Mouse (Mus musculus) natural killer cell, adult 2 months (primary cell): Measurements from ENCODE around the gene Cyp2d22.
"Not testable (repeated sequence)": the region's sequence is repeated elsewhere in the genome, so short reads cannot be mapped to it uniquely, and the experiment has no call there.

Source experiments
- DNase-seq, 2 experiments: peaks; one replicate each; pipeline ENCODE4 v3.0.0; 2022; ENCODE audit warnings: low spot score in 2 of 2

Cyp2d22 gene

GRCm38 (mm10) chr15:82376393-82377138 is 3.5 kb downstream of the Cyp2d22 start:
- DNase-seq: no peak

GRCm38 (mm10) chr15:82375855-82376254 is 4.2 kb downstream of the Cyp2d22 start:
- DNase-seq: no peak

GRCm38 (mm10) chr15:82374437-82374836 is 5.6 kb downstream of the Cyp2d22 start:
- DNase-seq: no peak

GRCm38 (mm10) chr15:82372991-82373390 is 7.1 kb downstream of the Cyp2d22 start:
- no peak for DNase-seq

GRCm38 (mm10) chr15:82372446-82372845 is 7.6 kb downstream of the Cyp2d22 start:
- no peak for DNase-seq

- no peak for DNase-seq
Measured at GRCm38 (mm10) chr15:82368851-82369250, 11.2 kb downstream of the Cyp2d22 start.

- DNase-seq: no peak
Measured at GRCm38 (mm10) chr15:82368146-82368545, 11.9 kb downstream of the Cyp2d22 start.

GRCm38 (mm10) chr15:82364561-82364960 is 15.5 kb downstream of the Cyp2d22 start:
- not testable (repeated sequence) for DNase-seq

GRCm38 (mm10) chr15:82363801-82364200 is 16.3 kb downstream of the Cyp2d22 start:
- DNase-seq: not testable (repeated sequence)

GRCm38 (mm10) chr15:82362234-82362633 is 17.8 kb downstream of the Cyp2d22 start:
- DNase-seq: no peak

GRCm38 (mm10) chr15:82361459-82362018 is 18.5 kb downstream of the Cyp2d22 start:
- DNase-seq: no peak

- no peak for DNase-seq
Measured at GRCm38 (mm10) chr15:82358431-82359260, 21.4 kb downstream of the Cyp2d22 start.

- DNase-seq: peak; percentile 95 to 97
Measured at GRCm38 (mm10) chr15:82354126-82354945, 25.7 kb downstream of the Cyp2d22 start, which contains the start of gene Ndufa6. Ndufa6 (minus strand) TSS chr15:82354322.

- no peak for DNase-seq
Measured at GRCm38 (mm10) chr15:82353745-82354113, 26.3 kb downstream of the Cyp2d22 start.

- DNase-seq: no peak
Measured at GRCm38 (mm10) chr15:82353078-82353744, 26.8 kb downstream of the Cyp2d22 start.

GRCm38 (mm10) chr15:82351480-82351879 is 28.6 kb downstream of the Cyp2d22 start:
- no peak for DNase-seq

- no peak for DNase-seq
Measured at GRCm38 (mm10) chr15:82350349-82350748, 29.7 kb downstream of the Cyp2d22 start.

- DNase-seq: no peak
Measured at GRCm38 (mm10) chr15:82348999-82349341, 31.1 kb downstream of the Cyp2d22 start.

GRCm38 (mm10) chr15:82348258-82348998 is 31.6 kb downstream of the Cyp2d22 start:
- no peak for DNase-seq

GRCm38 (mm10) chr15:82347852-82348251 is 32.2 kb downstream of the Cyp2d22 start:
- no peak for DNase-seq

- DNase-seq: no peak
Measured at GRCm38 (mm10) chr15:82347303-82347676, 32.8 kb downstream of the Cyp2d22 start.
